Mouse (Mus musculus) G1E (cell line): ENCODE data around the gene 9930111J21Rik1.
"Not testable (repeated sequence)": the region's sequence is repeated elsewhere in the genome, so short reads cannot be mapped to it uniquely, and the experiment has no call there.

Experiments
- CTCF ChIP-seq: IDR thresholded peaks from 2 replicates; pipeline ENCODE4 v1.5.1; 2012; ENCODE audit warnings: low read depth, low read length, inconsistent platforms, mixed read lengths
- POLR2AphosphoS5 ChIP-seq: IDR thresholded peaks from 2 replicates; pipeline ENCODE4 v1.6.1; 2012; ENCODE audit warnings: low read depth, low read length, inconsistent platforms; ENCODE audit not compliant: insufficient replicate concordance

- TF ChIP-seq CTCF: not testable (repeated sequence)
- peak; percentile 44; the same call in 1 of the 2 replicates for TF ChIP-seq POLR2AphosphoS5
Observed at GRCm38 (mm10) chr11:48994018-48994417, 14.8 kb upstream of the 9930111J21Rik1 start, which contains the start of gene Tgtp1.
